Mouse (Mus musculus) lung, postnatal 0 days (tissue): ENCODE results near the gene Ubxn11.

Experiments used
- CTCF ChIP-seq: IDR thresholded peaks from 2 replicates; pipeline ENCODE4 v1.5.1; 2016; ENCODE audit warnings: antibody characterized with exemption, mild to moderate bottlenecking
- EP300 ChIP-seq: IDR thresholded peaks from 2 replicates; pipeline ENCODE4 v1.6.1; 2016; ENCODE audit warnings: antibody characterized with exemption, mild to moderate bottlenecking, control low read depth

GRCm38 (mm10) chr4:134060135-134060865, 42.1 kb upstream of the Ubxn11 start, which contains the start of gene Crybg2:
- TF ChIP-seq EP300 (no peak), CTCF (no peak)
